Mouse (Mus musculus) cortical plate, adult 2 months (tissue): ENCODE results near the gene Kcnab1.

Experiments
- CTCF ChIP-seq: fragments of 200-500 bp; IDR thresholded peaks from 2 replicates; pipeline ENCODE4 v1.5.1; 2011; ENCODE audit warnings: mild to moderate bottlenecking, control low read depth, low read length; ENCODE audit not compliant: insufficient read depth; ENCODE audit errors: extremely low read depth
- POLR2A ChIP-seq: fragments of 200-500 bp; IDR thresholded peaks from 2 replicates; pipeline ENCODE4 v1.6.1; 2011; ENCODE audit warnings: mild to moderate bottlenecking, low read length, control low read depth; ENCODE audit not compliant: insufficient read depth; ENCODE audit errors: extremely low read depth

DNA sequence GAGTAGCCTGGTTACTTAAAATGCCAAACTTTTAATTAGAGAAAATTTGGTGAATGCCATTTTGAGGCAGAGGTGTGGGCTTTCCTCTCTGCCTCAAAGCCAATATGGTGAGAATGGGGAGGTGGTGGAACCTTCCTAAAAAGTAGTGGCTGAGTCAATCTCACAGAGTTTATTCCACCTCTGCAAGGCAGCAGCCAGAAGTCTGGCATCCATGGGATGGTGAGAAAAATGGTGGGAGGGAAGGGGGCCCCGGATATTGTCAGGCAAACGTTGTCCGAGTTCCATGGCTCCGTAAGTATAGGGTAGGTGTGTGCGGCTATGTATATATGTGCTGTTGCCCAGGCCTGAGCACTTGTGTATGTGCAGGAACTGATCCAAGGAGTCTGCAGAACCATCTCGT lies 6.0 kb downstream of the Kcnab1 start:
- no peak for TF ChIP-seq POLR2A
- no peak for TF ChIP-seq CTCF
